Mouse (Mus musculus) erythroblast, embryonic 14.5 days (primary cell): Measurements from ENCODE around the gene Marveld1. TPM values are rescaled to one million over a fixed set of nuclear protein-coding genes. Genes with fewer than 3 reads are reported as not detected.
A peak's percentile ranks its signal among the peaks of the same experiment; 100 is the strongest.

ENCODE experiments used
- H3K27me3 ChIP-seq: 2 replicates; pipeline ENCODE4 v1.6.1; 2012; ENCODE audit warnings: inconsistent platforms; ENCODE audit not compliant: control insufficient read depth
- H3K36me3 ChIP-seq: 2 replicates; pipeline ENCODE4 v1.6.1; 2012; ENCODE audit warnings: mild to moderate bottlenecking, inconsistent platforms; ENCODE audit not compliant: control insufficient read depth
- H3K4me1 ChIP-seq: 2 replicates; pipeline ENCODE4 v1.6.1; 2012; ENCODE audit warnings: inconsistent platforms; ENCODE audit not compliant: control insufficient read depth
- H3K4me3 ChIP-seq: replicated peaks from 2 replicates; pipeline ENCODE3; 2012; ENCODE audit warnings: moderate library complexity, mild to moderate bottlenecking, inconsistent platforms
- H3K9me3 ChIP-seq: 2 replicates; pipeline ENCODE4 v1.6.1; 2012; ENCODE audit warnings: low read length, inconsistent platforms, mixed read lengths; ENCODE audit not compliant: control insufficient read depth
- GATA1 ChIP-seq: IDR thresholded peaks from 2 replicates; pipeline ENCODE4 v1.6.1; 2012; ENCODE audit warnings: low read length, inconsistent platforms, mixed read lengths
- TAL1 ChIP-seq: IDR thresholded peaks from 3 replicates; pipeline ENCODE4 v1.6.1; 2012; ENCODE audit warnings: low read length, inconsistent platforms, mixed read lengths
- polyA plus RNA-seq: library from polyadenylated mRNA; stranded (reverse); fragments of >175 nt; gene quantifications from 2 replicates; pipeline ENCODE4 v1.2.3, GENCODE M21; 2012

Gene Marveld1
- polyA plus RNA-seq, 1 experiment, result 0.05 TPM

- H3K4me1 ChIP-seq, result peaks cover 19% of the 10 kb centered on the region
- peaks cover 52% of the 10 kb centered on the region for H3K27me3 ChIP-seq
Measured at GRCm38 (mm10) chr19:42146276-42147010, 757 bp upstream of the Marveld1 start.

GRCm38 (mm10) chr19:42147769-42148568 is 769 bp downstream of the Marveld1 start:
- H3K36me3 ChIP-seq, result no peaks in the 10 kb centered on the region
- TF ChIP-seq TAL1 (no peak), GATA1 (no peak)
- H3K4me1 ChIP-seq, result peaks cover 23% of the 10 kb centered on the region

More at GRCm38 (mm10) chr19:42146276-42147010, 757 bp upstream of the Marveld1 start:
- H3K9me3 ChIP-seq, result peaks cover 7% of the 10 kb centered on the region; the same call in 1 of the 2 replicates
- TF ChIP-seq TAL1 (no peak), GATA1 (no peak)
- H3K4me3 ChIP-seq, result no peak overlapping the region
- H3K36me3 ChIP-seq, result no peaks in the 10 kb centered on the region

GRCm38 (mm10) chr19:42148569-42148860 is 1.3 kb downstream of the Marveld1 start:
- Histone ChIP-seq H3K4me1 (peaks cover 23% of the 10 kb centered on the region), H3K4me3 (peak overlapping the region; percentile 62), H3K9me3 (peaks cover 7% of the 10 kb centered on the region; the same call in 1 of the 2 replicates), H3K27me3 (peaks cover 55% of the 10 kb centered on the region), H3K36me3 (no peaks in the 10 kb centered on the region)
- TF ChIP-seq TAL1 (no peak), GATA1 (no peak)

More at GRCm38 (mm10) chr19:42147769-42148568, 769 bp downstream of the Marveld1 start:
- Histone ChIP-seq H3K9me3 (peaks cover 7% of the 10 kb centered on the region; the same call in 1 of the 2 replicates), H3K4me3 (peak overlapping the region; percentile 62), H3K27me3 (peaks cover 52% of the 10 kb centered on the region)

- no peak for TF ChIP-seq TAL1
- no peak for TF ChIP-seq GATA1
- H3K27me3 ChIP-seq, result peaks cover 37% of the 10 kb centered on the region
- peaks cover 21% of the 10 kb centered on the region for H3K4me1 ChIP-seq
- H3K4me3 ChIP-seq, result no peak overlapping the region
- H3K9me3 ChIP-seq, result peaks cover 7% of the 10 kb centered on the region; the same call in 1 of the 2 replicates
- no peaks in the 10 kb centered on the region for H3K36me3 ChIP-seq
Measured at GRCm38 (mm10) chr19:42151990-42152389, 4.8 kb downstream of the Marveld1 start.

GRCm38 (mm10) chr19:42157493-42158237 is 10.5 kb downstream of the Marveld1 start:
- TF ChIP-seq GATA1, result no peak
- no peak for TF ChIP-seq TAL1
- Histone ChIP-seq H3K4me3 (no peak overlapping the region), H3K9me3 (no peaks in the 10 kb centered on the region), H3K27me3 (peaks cover 15% of the 10 kb centered on the region), H3K4me1 (peaks cover 15% of the 10 kb centered on the region), H3K36me3 (no peaks in the 10 kb centered on the region)

- Histone ChIP-seq H3K27me3 (peaks cover 13% of the 10 kb centered on the region), H3K9me3 (no peaks in the 10 kb centered on the region), H3K4me3 (no peak overlapping the region), H3K36me3 (no peaks in the 10 kb centered on the region), H3K4me1 (peaks cover 15% of the 10 kb centered on the region)
- TF ChIP-seq GATA1, result no peak
- no peak for TF ChIP-seq TAL1
Measured at GRCm38 (mm10) chr19:42158246-42159017, 11.2 kb downstream of the Marveld1 start.

- Histone ChIP-seq H3K4me3 (no peak within 1 kb of the TSS), H3K27me3 (peaks cover 36% of the 10 kb centered on the region), H3K36me3 (no peaks in the 10 kb centered on the region), H3K4me1 (peaks cover 24% of the 10 kb centered on the region), H3K9me3 (no peaks in the 10 kb centered on the region)
- TF ChIP-seq TAL1 (no peak), GATA1 (no peak)
Measured at GRCm38 (mm10) chr19:42163764-42164163, 16.6 kb downstream of the Marveld1 start, which contains the start of gene Zfyve27. TSS of gene Zfyve27 (plus strand) at chr19:42163951.

GRCm38 (mm10) chr19:42164188-42164587 is 17.0 kb downstream of the Marveld1 start:
- Histone ChIP-seq H3K4me1 (peaks cover 26% of the 10 kb centered on the region), H3K4me3 (no peak overlapping the region), H3K36me3 (no peaks in the 10 kb centered on the region), H3K27me3 (peaks cover 40% of the 10 kb centered on the region), H3K9me3 (no peaks in the 10 kb centered on the region)
- TF ChIP-seq GATA1, result no peak
- no peak for TF ChIP-seq TAL1
